Mouse (Mus musculus): Measurements from ENCODE around the gene Gm10428. TPM values are rescaled to one million over a fixed set of nuclear protein-coding genes. Genes with fewer than 3 reads are reported as not detected.
A peak's percentile ranks its signal among the peaks of the same experiment; 100 is the strongest.

Gene Gm10428
- polyA plus RNA-seq, 1 experiment = not detected

GRCm38 (mm10) chr11:62760755-62761457 is 8.0 kb downstream of the Gm10428 start:
- 25% methylated on average over 9 of the region's 9 CpGs for WGBS
- DNase-seq (ENCODE audit: low read depth, low spot score) = peak; percentile 73

- WGBS = 96% methylated on average over 7 of the region's 7 CpGs
- DNase-seq (ENCODE audit: low read depth, low spot score) = no peak
Measured at GRCm38 (mm10) chr11:62776510-62776909, 23.6 kb downstream of the Gm10428 start.

DNA sequence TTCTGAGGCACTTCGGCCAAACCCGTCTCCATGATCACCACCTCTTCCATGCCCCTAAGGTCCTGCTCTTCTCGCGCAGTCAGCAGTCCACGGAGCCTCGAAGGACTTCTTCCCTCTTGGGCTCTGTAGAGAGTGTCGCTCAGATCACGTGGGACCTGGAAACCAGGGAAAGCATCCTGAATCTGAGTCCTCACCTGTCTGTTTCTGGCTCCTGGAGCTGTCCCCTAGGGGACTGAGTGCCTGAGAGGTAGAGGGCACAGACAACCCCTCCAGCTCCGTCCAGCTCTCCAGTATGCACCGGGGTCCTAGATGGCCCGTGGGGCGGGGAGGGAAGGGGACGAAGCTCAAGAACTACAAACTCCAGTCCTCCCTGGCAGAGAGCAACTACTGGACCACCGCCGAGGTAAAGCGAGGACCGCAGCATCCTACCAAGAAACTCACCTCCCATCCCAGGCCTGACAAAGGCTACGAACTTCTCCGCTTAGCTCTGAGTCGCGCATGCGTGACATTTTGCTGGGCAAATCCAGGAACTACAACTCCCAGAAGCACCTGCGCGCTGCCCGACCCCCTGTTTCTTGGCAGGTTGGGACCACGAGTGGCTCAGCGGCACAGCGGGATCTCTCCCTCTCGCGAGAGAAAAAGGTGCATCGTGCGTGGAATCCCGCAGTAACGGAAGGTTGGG is 36.2 kb downstream of the Gm10428 start, which contains the start of gene Zfp286:
Gene Zfp286 (minus strand): TSS at position 528 of the 682 bp plus-strand sequence.
- WGBS = 10% methylated on average over 34 of the region's 34 CpGs
- no peak for DNase-seq (ENCODE audit: low read depth, low spot score)

- 60% methylated on average over 3 of the region's 3 CpGs for WGBS
- DNase-seq (ENCODE audit: low read depth, low spot score) = no peak
Measured at GRCm38 (mm10) chr11:62789617-62789936, 36.7 kb downstream of the Gm10428 start.

Other genes starting within 250 kb of the Gm10428 start
- gene Cenpv, start 213.8 kb upstream of the Gm10428 start, polyA plus RNA-seq (2012; rRNA removed) = 116 and 140 TPM in 2 replicates
- gene Ubb, start 201.9 kb upstream of the Gm10428 start, polyA plus RNA-seq (2012; rRNA removed) = 1,797 and 2,293 TPM in 2 replicates
- gene Trpv2, start 178.6 kb upstream of the Gm10428 start, polyA plus RNA-seq (2012; rRNA removed) = 8.7 and 9.0 TPM in 2 replicates
- gene Lrrc75a, start 104.6 kb upstream of the Gm10428 start, polyA plus RNA-seq (2012; rRNA removed) = 72.9 and 87.9 TPM in 2 replicates
- gene Mmgt2, start 104.4 kb upstream of the Gm10428 start, polyA plus RNA-seq (2012; rRNA removed) = 36.1 and 46.8 TPM in 2 replicates
- 0.78 and 1.3 TPM in 2 replicates for gene Zfp287, start 21.2 kb upstream of the Gm10428 start, polyA plus RNA-seq (2012; rRNA removed)
- 0.19 and 0.56 TPM in 2 replicates for gene Zfp286, start 36.4 kb downstream of the Gm10428 start, polyA plus RNA-seq (2012; rRNA removed)
- 11.8 and 14.0 TPM in 2 replicates for gene Trim16, start 67.1 kb downstream of the Gm10428 start, polyA plus RNA-seq (2012; rRNA removed)
- gene Fbxw10, start 94.0 kb downstream of the Gm10428 start, polyA plus RNA-seq (2012; rRNA removed) = 0.25 and 0.26 TPM in 2 replicates
- gene Tvp23b, start 126.4 kb downstream of the Gm10428 start, polyA plus RNA-seq (2012; rRNA removed) = 18.5 and 19.1 TPM in 2 replicates
- not detected in 2 replicates for gene Cdrt4, start 198.1 kb downstream of the Gm10428 start, polyA plus RNA-seq (2012; rRNA removed)